In genomic region chr10:120226871-120227661, GRCm38 (mm10) we compare ENCODE assay signal across 8 mouse cellular contexts. TPM values are rescaled to one million over a fixed set of nuclear protein-coding genes. Genes with fewer than 3 reads are reported as not detected.
A peak's percentile ranks its signal among the peaks of the same experiment; 100 is the strongest.
DNase-seq lines count a peak whose midpoint lies in the region; ATAC-seq and TF ChIP-seq lines count a peak whose summit lies in the region.

Llph (plus strand) TSS chr10:120227070.

- H3K9me3 ChIP-seq in forebrain, embryonic 13.5 days (replicated peaks): no peaks in the 10 kb centered on the region
- no peaks in the 10 kb centered on the region for H3K9me3 ChIP-seq in neural tube, embryonic 14.5 days (ENCODE audit: control insufficient read depth, low read length)

- intact Hi-C loops in heart, postnatal 10 days (cut with DNase I): no loop called here

- peak; percentile 93 for DNase-seq in ES-CJ7 (ENCODE audit: low read depth, low spot score)
- peak; percentile 86 to 93 for DNase-seq in heart, postnatal 10 days
- DNase-seq in large intestine, adult 2 months (ENCODE audit: low read depth, low spot score): peak; percentile 45
- peak; percentile 87 to 90 for DNase-seq in lung, adult 18-20 months

- ATAC-seq in cerebellum, adult (ENCODE audit: insufficient number of reproducible peaks, low FRiP score, low TSS enrichment): peak; percentile 92
- ATAC-seq in forebrain, embryonic 13.5 days: peak; percentile 96
- peak; percentile 96 for ATAC-seq in neural tube, embryonic 14.5 days (ENCODE audit: low read depth)

- peak within 1 kb of the TSS; percentile 95 for H3K4me2 ChIP-seq in forebrain, embryonic 13.5 days
- H3K4me2 ChIP-seq in neural tube, embryonic 14.5 days (ENCODE audit: low read depth, low read length): peak within 1 kb of the TSS; percentile 81

- no peak for TF ChIP-seq CTCF in testis, adult 2 months (IDR thresholded peaks at IDR 0.05; ENCODE audit: control insufficient read depth, insufficient read depth, insufficient replicate concordance, low read depth, low read length)

- peak within 1 kb of the TSS; percentile 89 for H3K9ac ChIP-seq in forebrain, embryonic 13.5 days
- peak within 1 kb of the TSS; percentile 83 for H3K9ac ChIP-seq in neural tube, embryonic 14.5 days (replicated peaks; ENCODE audit: low read depth, low read length)

- under 1% methylated on average over 57 of the region's 57 CpGs for WGBS in forebrain, embryonic 13.5 days
- under 1% methylated on average over 57 of the region's 57 CpGs for whole genome bisulfite sequencing in large intestine, adult 2 months
- WGBS in neural tube, embryonic 14.5 days: under 1% methylated on average over 57 of the region's 57 CpGs

- TF ChIP-seq POLR2A in testis, adult 2 months (IDR thresholded peaks at IDR 0.05; ENCODE audit: control insufficient read depth, low read depth, low read length): peak; percentile 91

- peaks cover 28% of the 10 kb centered on the region for H3K36me3 ChIP-seq in forebrain, embryonic 13.5 days (ENCODE audit: poor library complexity, severe bottlenecking)
- peaks cover 13% of the 10 kb centered on the region for H3K36me3 ChIP-seq in neural tube, embryonic 14.5 days (ENCODE audit: control insufficient read depth, insufficient read depth, low read length)
- no peaks in the 10 kb centered on the region for H3K36me3 ChIP-seq in testis, adult 2 months (ENCODE audit: control insufficient read depth, insufficient read depth, low read length)

- peak within 1 kb of the TSS; percentile 100 for H3K4me3 ChIP-seq in forebrain, embryonic 13.5 days
- peak within 1 kb of the TSS; percentile 99 for H3K4me3 ChIP-seq in neural tube, embryonic 14.5 days (ENCODE audit: low read depth, low read length)
- peak within 1 kb of the TSS; percentile 99 for H3K4me3 ChIP-seq in testis, adult 2 months (ENCODE audit: control insufficient read depth, low read depth, low read length)

- peaks cover 16% of the 10 kb centered on the region for H3K4me1 ChIP-seq in forebrain, embryonic 13.5 days
- H3K4me1 ChIP-seq in neural tube, embryonic 14.5 days (ENCODE audit: control insufficient read depth, insufficient read depth, low read length): peaks cover 7% of the 10 kb centered on the region; the same call in 1 of the 2 replicates
- peaks cover 5% of the 10 kb centered on the region; the same call in 1 of the 2 replicates for H3K4me1 ChIP-seq in testis, adult 2 months (ENCODE audit: control insufficient read depth, insufficient read depth, low read length)

- H3K27me3 ChIP-seq in forebrain, embryonic 13.5 days: no peaks in the 10 kb centered on the region
- no peaks in the 10 kb centered on the region for H3K27me3 ChIP-seq in neural tube, embryonic 14.5 days (ENCODE audit: control insufficient read depth, insufficient read depth, low read length)
- H3K27me3 ChIP-seq in testis, adult 2 months (ENCODE audit: control insufficient read depth, insufficient read depth, low read length): no peaks in the 10 kb centered on the region

- H3K27ac ChIP-seq in forebrain, embryonic 13.5 days: peak within 1 kb of the TSS; percentile 19; the same call in 1 of the 2 replicates
- no peak within 1 kb of the TSS for H3K27ac ChIP-seq in neural tube, embryonic 14.5 days (ENCODE audit: low read depth, low read length)
- H3K27ac ChIP-seq in testis, adult 2 months (ENCODE audit: control insufficient read depth, insufficient read depth, low read depth, low read length): peak within 1 kb of the TSS; percentile 72

RNA-seq across cellular contexts. Expression of gene Llph, which starts in this region (rescaled TPM):
- polyA plus RNA-seq in forebrain, embryonic 13.5 days (2015; fragmentation: Nextera tagmentation; extraction: Ambion mirVana): 50.9 and 58.7 TPM in 2 replicates
- total RNA-seq in heart, postnatal 10 days (2021): 1 to 10 TPM; 7.8 to 8.3 TPM
- polyA plus RNA-seq in large intestine, adult 2 months (2012; rRNA removed): 4.9 and 6.4 TPM in 2 replicates
- polyA plus RNA-seq in neural tube, embryonic 14.5 days (2014; fragmentation: Nextera tagmentation; extraction: Ambion mirVana): 41.3 and 44.3 TPM in 2 replicates
- 3.9 and 4.0 TPM in 2 replicates for polyA plus RNA-seq in testis, adult 2 months (2012; rRNA removed)
